Mouse (Mus musculus) retina, adult 2 months (tissue): ENCODE measurements around the gene Cela1.

Experiments
- DNase-seq: peaks from one replicate; pipeline ENCODE4 v3.0.0-alpha.2; 2012; ENCODE audit warnings: low read depth, low spot score

Cela1 gene

DNA sequence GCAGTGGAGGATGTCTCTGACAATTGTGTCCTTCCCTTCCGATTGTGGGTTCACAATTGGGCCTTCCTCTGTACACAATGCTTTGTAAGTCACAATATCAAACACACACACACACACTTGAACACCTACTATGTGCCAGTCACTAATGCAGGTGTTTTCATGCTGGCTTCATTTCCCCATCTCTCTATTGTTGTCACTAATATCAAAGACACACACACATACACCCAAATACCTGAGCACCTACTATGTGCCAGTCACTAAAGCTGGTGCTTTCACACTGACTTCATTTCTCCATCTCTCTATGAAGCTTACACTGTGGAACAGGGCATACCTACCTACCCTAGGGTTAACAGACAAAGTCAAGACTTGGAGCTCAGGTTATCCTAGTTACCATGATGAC is 17.7 kb upstream of the Cela1 start:
- DNase-seq = no peak

DNA sequence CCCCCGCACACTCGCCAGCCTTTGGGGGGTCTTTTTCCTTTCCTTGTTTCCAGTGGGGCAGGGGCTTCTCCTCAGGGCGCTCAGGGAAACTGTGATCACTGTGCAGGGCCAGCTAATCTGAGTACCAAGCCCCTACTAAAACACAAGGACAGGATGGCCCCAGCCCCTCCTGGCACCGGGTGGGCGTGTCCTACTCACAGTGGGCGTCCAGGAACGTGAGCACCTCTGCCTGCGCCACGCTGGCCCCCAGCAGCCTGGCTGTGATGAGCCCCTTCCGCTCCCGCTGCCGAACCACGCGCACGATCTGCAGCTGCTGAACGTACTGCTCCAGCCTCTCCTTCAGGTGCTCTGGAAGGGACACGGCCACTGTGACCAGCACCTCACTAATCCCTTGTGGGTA is 16.2 kb upstream of the Cela1 start:
- no peak for DNase-seq

DNA sequence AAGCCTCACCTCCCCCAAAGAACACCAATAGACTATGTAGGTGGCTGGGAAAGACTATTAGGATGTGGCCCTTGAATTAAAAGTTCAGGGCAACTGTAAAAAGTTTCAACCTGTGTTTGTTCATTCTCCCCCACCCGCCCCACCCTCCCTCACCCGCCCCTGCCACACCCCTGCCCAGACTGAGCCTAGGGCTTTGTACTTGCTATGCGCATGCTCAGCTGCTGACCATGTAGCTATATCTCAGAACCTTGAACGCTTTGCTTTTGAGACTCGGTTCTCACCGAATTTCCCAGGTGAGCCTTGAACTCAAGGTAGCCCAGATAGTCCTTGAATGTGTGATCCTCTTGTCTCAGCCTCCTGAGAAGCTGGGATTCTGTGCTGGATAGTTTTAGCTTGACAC is 14.1 kb upstream of the Cela1 start:
- DNase-seq = no peak

DNA sequence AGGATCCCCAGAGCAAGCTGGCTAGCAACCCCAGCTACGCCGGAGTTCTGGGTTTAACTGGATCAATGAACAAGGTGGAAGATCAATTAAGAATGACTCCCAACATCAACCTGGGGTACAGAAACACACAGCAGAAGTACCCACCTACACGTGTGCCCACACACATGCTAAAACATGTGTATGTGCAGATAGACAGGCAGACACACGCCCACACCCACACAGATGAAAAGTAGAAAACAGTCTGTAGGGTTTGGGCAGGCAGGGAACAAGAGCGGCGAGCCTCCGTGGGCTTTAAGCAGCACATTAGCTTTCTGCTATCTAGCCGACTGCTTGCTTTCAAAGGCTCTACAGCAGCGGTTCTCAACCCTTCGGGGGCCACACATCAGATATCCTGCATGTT is 13.4 kb upstream of the Cela1 start:
- no peak for DNase-seq

DNA sequence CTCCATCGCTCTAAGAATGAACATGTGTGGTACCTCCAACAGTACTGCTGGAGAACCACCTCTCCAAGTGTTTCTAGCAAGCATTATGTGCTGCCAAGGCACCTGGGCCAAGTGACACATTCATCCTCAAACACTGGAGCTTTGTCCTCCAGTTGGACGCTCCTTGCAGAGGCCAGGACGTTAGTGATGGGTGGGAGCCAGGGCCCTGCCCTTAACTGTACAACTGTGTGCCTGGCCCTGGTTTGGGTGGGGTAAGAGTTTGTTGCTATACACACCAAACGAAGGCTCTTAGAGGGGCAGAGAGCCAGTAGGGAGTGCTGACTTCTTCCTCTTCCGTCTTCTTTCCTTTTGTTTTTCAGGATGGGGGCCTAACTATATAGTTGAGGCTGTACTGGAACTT is 12.7 kb upstream of the Cela1 start:
- no peak for DNase-seq

DNA sequence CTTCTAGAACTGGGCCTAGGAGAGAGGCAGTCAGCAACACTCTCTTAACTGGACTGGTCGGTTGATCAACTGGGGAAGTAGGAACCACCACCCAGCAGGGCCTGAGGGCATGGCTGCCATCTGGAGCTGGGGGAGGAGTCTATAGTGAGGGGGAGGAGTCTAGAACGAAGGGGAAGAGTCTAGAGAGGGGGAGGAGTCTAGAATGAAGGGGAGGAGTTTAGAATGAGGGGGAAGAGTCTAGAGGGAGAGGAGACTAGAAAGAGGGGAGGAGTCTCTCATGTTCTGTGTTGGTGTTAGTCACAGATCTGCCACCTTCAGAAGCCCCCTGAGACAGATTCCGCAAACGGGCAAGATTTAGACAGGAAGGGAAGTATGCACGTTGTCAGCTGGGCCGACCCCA is 11.7 kb upstream of the Cela1 start:
- no peak for DNase-seq

DNA sequence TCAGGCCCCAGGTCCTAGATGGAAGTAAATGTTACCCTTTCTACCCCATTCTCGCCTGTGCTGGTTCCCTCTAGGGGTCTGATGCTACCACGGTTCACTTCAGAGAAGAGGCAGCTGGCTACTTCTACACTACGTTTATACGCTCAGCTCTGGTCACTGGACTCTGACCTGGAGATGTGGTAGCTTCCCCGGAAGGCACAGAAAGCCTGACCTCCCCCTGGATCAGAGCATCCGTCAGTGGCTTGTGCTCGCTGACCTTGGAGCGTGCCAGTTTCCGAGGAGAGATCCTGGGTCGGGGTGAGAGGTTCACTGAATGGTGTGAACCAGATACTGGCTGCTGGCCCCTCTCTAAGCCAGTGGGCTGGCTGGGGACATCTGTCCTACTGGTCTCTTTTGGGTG is 10.4 kb upstream of the Cela1 start:
- DNase-seq = no peak

DNA sequence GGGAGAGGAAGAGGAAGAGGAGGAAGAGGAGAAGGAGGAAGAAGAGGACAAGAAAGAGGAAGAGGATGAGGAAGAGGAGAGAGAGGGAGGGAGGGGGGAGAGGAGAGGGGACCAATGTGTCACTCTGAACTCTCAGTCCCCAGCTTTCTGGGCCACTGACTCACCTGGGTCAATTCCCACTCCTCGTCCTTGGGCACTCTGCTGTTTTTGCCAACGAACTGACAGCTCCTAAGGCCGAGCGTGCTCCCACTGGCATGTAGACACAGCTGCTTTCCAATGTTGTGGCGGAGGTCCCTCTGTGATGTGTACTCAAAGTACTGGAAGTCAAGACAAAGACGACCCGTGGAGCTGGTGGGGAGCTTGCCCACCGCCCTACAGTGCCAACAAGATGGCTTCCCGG is 6.7 kb upstream of the Cela1 start:
- DNase-seq = no peak

DNA sequence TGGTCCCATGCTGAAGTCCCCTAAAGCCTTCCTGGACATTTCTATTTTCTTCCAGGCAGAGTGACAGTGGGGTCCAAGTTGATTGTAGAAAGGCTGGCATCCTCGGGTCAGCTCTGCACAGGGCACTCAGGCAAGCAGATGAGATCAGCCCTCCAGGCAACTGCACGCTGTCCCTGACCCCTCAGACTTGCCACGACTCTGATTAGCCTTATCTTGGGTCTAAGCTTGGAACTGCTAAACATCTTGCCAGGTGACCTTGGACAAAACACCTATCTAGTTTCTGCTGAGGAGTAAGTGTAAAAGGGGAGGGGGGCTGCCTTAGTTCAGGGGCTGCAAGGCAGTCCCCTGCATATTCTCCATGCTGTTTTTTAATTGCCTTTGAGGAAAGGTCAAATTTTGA is 4.3 kb upstream of the Cela1 start:
- no peak for DNase-seq

DNA sequence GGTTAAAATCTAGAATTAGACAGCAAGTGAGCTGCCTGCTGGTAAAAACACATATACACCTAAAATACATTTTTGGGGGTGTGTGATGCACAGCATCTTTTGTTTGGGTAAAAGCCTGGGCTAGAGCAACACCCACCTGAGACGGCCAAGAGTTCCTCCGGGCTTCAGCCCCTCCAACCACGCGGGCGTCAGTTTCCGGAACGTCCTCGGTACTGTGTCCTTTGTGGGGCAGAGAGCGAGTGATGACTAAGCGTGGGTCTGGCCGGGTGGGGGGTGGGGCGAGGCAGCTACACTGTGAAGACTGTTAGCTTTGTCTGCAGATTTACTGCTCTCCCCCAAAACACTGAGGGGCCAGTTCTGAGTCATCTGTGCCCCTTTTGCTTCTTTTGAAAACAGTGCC is 732 bp downstream of the Cela1 start:
- DNase-seq = no peak

DNA sequence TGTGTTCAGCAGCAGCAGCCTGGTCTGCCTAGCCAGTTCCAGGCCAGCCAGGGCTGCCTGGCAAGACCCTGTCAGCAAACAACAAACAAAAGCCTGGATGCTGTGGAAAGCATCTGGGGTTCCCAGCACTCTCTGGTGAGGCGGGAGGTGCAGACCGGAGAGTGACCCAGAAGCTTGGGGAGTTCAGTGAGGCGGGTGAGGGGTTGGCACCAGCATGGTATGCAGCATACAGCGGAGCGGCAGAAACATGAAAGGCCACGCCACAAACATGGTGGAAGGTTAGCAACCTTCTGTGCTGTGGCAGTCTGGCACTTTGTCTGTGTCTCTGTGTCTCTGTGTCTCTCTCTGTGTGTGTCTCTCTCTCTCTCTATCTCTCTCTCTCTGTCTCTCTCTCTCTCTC is 1.3 kb downstream of the Cela1 start:
- no peak for DNase-seq

DNA sequence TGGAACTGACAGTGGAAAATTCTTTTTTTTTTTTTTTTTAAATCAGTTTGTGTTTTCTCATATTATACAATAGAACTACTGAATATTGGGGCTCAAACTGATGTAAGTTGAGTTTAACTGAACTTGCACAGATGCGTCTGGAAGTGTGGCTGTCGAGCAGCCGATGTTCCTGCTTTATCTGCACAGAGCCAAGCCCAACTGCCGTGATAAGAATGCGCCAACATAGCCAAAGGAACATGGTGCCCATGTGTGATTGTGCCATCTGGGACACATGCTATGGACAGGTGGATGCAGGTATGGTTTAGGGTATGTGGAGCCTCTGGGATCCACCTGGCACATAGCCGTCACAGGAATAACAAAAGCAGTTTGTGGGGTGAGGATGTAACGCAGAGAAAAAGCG is 1.9 kb downstream of the Cela1 start:
- no peak for DNase-seq

DNA sequence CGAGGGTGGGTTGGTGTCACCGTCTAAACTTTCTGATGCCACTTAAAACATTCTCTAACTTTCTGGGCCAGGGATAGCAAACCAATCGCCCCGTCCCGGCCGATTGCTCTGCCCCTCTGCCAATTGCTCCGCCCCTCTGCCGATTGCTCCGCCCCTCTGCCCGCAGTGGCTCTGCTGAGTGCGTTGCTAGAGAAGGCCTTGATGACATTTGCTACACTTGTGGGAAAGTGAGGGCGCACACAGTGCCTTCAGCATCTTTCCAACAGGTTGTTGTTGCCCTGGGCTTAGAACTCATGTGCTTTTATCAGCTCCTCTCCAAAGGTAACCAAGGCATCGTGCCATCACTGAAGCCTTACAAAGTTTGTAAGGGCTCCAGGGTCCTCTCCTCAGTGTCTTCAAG is 2.5 kb downstream of the Cela1 start:
- no peak for DNase-seq

DNA sequence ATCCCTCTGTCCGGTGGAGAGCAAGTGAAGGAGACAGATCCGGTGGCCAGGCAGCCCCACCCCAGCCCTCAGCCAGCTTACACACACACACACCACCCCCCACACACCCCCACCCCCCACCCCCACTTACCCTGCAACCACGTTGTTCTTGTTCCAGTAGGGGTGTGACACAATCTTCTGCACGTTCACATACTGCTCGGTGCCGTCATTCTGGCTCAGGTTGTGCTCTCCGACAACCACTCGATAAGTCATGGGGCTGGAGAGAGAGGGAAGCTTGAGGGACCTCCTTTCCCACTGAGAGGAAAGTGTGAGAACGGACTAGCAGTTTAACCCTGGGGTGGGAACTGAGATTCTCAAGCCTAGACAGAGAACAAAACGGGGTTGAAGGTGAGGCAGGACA is 3.3 kb downstream of the Cela1 start:
- no peak for DNase-seq

DNA sequence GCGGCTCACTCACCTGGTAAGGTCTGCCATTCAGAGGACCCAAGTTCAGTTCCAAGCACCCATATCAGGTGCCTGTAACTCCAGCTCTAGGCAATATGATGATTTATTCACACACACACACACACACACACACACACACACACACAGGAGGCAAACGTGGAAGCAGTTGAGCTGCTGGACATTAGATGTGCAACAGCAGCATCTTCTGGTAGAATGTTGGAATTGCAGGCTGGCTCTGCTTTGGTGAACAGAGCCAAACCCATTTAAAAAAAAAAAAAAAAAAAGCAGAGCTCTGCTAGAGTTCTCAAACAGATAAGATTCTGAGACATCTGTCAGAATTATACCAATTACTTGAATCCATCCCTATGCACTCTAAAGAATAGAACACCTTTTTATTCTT is 4.7 kb downstream of the Cela1 start:
- DNase-seq = peak; percentile 64

DNA sequence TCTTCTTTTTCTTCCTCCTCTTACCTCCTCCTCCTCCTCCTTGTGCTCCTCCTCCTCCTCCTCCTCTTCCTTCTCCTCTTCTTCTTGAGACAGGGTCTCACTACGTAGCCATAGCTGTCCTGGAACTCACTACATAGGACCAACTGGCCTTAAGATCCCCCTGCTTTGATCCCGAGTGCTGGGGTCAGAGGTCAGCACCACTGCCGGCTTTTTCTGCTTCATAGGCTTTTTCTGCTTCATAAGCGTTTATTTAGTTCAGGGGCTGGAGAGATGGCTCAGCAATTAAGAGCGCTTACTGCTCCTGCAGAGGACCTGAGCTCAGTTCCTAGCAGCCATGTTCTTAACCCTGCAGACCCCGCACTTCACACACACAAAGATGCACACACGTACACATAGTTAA is 6.0 kb downstream of the Cela1 start:
- no peak for DNase-seq

DNA sequence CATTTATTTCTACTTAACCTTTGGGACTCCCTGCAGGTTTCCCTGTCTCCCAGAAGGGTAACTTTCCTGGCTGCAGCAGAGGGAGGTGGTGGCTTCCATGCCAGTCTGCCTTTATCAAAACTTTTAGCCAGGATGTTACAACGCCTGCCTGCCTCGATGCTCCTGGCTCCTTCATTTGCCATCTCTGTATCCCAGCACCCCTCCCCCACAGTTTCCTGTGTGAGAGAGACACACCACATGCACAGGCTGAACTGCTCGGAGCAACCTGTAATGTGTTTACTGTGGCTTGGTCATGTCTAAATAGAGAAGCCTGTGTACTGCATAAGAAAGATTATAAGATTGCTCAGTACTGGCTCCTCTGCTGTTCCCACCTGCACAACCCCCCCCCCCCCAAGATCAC is 7.3 kb downstream of the Cela1 start:
- DNase-seq = no peak

DNA sequence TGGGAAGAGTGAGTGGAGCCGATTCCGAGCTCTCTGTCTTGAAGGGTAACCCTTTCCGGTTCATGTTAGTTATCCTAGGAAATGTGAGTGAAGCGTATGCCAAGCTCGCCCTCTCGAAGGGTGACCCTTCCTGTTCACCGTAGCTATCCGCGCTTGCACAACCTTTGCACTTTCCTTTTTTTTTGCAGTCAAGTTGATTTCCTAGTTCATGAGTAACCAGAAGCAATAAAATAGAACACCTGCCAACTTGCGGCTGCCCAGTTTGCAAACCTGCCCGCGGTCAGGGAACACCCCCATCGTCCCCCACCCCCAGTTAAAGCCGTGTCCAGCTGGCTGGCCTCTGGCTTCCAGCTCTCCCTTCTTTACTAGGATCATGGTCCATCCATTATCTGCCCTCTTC is 8.7 kb downstream of the Cela1 start:
- no peak for DNase-seq

DNA sequence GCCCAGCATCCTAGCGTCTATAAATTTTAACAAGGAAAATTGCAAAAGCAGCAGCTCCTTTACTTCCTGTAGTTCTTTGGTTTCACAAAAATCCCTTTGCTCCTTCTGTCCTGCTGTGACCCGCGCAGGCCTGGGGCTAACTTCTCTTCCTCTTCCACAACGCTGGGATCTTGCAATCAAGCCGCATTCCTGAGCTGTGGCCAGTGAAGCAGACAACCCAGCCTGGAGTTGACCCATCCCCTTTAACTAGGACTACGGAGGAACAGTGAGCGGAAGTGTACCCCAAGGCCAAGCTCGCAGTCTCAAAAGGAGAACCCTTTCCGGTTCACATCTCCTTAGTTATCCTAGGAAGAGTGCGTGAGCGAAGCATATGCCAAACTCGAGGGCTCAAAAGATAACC is 9.1 kb downstream of the Cela1 start:
- DNase-seq = no peak

DNA sequence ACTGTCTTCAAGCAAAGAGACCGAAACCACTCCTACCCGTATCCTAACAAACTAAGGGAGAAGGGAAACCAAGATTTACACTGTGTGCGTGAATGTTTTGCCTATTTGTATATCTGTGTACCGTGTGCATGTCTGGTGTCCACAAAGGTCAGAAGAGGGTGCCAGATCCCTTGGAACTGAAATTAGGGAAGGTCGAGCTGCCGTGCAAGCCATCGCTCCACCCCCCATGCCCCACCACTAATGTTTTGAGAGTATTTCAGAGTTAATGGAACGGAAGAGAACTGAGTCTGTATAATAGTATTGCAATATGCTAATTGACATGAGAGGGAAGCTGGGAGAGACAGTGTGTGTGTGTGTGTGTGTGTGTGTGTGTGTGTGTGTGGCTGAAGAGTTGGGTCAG is 10.0 kb downstream of the Cela1 start:
- no peak for DNase-seq

DNA sequence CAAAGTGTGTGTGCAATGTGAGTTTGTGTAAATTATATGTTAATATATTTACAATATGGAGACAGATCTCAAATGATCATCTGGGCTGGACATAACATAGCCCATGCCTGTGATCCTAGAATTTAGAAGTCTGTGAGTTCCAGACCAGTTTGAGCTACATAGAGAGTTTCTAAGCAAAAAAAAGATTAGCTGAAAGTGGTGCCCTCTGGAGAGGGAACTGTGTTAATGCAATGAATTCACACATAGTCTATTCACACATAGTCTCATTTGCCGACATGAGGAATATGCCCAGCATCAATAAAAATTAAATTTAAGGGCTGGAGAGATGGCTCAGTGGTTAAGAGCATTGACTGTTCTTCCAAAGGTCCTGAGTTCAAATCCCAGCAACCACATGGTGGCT is 11.2 kb downstream of the Cela1 start:
- DNase-seq = no peak

DNA sequence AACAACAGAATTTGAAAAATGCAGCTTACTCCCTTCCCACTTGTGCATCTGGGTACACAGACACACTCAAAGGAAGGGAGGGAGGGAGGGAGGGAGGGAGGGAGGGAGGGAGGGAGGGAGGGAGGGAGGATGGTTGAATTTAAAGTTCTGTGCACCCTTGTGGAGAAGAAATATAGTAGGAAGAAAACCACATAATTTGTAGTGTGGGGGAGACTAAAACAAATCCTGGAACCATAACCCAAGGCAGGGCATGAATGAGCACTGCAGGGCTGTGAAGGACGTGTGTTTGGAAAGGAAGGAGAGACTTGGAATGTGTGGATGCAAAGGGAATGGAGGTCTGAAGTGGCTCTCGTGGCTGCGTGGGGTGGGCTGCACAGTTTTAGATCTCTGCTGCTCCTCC is 12.2 kb downstream of the Cela1 start:
- no peak for DNase-seq

DNA sequence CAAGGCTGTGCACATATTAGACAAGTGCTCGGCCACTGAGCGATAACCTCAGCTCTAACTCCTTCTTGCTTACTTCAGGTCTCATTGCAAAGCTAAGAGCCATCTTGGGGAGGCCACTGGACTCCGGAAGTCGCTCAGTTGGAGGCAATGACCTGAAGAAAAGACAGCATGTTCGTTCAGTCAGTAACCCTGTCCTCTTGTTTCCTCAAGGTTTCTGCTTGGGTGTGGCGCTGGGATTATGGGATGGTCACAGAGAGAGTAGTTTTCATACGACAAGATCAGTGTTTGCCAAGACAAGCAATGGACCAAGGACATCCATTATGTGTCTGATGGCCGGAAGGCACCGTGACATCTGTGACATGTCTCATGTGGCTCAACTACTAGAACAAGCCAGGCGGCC is 13.2 kb downstream of the Cela1 start:
- DNase-seq = no peak

DNA sequence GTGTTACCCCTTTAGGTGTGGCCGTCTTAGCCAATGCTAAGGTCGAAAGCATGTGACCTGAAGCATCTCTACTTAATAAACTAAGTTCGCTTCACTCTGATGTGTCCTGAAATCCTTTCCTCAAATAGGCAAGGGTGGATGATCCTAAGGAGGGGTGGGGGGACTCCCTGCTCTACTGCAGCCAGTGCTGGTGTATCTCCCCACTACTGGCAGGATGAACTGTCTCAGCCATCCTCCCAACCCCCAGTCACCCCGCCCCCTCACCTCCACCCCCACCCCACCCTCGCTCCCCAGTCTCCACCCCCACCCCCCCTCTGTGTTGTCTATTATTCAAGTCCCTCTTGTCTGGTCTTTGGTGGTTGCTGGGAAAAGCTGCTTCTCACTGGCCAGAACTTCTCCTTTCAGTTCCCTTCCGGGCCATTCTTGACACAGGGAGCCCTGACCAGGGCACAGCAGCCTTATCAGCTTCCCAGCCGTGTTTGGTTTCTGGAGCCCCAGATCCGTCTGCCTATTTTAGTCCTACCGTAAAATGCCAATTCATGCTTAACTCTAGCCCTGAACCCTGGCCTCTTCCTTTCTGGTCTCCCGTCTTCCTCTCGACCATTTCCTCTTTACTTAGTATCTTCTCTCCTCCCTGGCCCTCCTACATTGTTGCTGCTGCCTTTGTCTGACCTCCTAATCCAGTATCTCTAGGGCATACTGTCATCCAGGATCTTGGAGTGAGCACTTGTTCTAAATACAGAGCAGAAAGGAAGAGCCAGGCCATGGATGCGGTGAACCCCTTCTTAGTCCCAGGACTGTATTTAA is 13.9 kb downstream of the Cela1 start:
- no peak for DNase-seq
